Mouse (Mus musculus) embryonic facial prominence, embryonic 11.5 days (tissue): Measurements from ENCODE around the gene Ott. TPM values are rescaled to one million over a fixed set of nuclear protein-coding genes. Genes with fewer than 3 reads are reported as not detected.
"Not testable (repeated sequence)": the region's sequence is repeated elsewhere in the genome, so short reads cannot be mapped to it uniquely, and the experiment has no call there.

ENCODE experiments used
- ATAC-seq: fragments of 200-750 bp; cut with Nextera tagmentation; replicated peaks from 2 replicates; pipeline ENCODE4 v1.8.0; 2017; ENCODE audit warnings: low read depth; ENCODE audit not compliant: insufficient number of reproducible peaks, low FRiP score, low TSS enrichment
- DNase-seq: peaks from one replicate; pipeline ENCODE4 v3.0.0-alpha.2; 2015; ENCODE audit warnings: low spot score
- H3K27ac ChIP-seq: fragments of 300-500 bp; sonication (generic); replicated peaks from 2 replicates; pipeline ENCODE4 v1.5.1; 2014; ENCODE audit warnings: mild to moderate bottlenecking, low read depth, low read length, control low read depth
- H3K27me3 ChIP-seq: fragments of 300-500 bp; sonication (generic); 2 replicates; pipeline ENCODE4 v1.6.1; 2014; ENCODE audit warnings: mild to moderate bottlenecking, low read length, moderate library complexity, mixed read lengths; ENCODE audit not compliant: control insufficient read depth, insufficient read depth
- H3K36me3 ChIP-seq: fragments of 300-500 bp; sonication (generic); replicated peaks from 2 replicates; pipeline ENCODE4 v1.6.1; 2014; ENCODE audit warnings: low read depth, mild to moderate bottlenecking, low read length, moderate library complexity, mixed read lengths; ENCODE audit not compliant: control insufficient read depth, insufficient read depth
- H3K4me1 ChIP-seq: fragments of 300-500 bp; sonication (generic); 2 replicates; pipeline ENCODE4 v1.6.1; 2014; ENCODE audit warnings: low read length, mixed read lengths; ENCODE audit not compliant: control insufficient read depth, insufficient read depth
- H3K4me2 ChIP-seq: fragments of 300-500 bp; sonication (generic); 2 replicates; pipeline ENCODE4 v1.6.1; 2014; ENCODE audit warnings: low read depth, mild to moderate bottlenecking, control low read depth, low read length, moderate library complexity
- H3K4me3 ChIP-seq: fragments of 300-500 bp; sonication (generic); 2 replicates; pipeline ENCODE4 v1.5.1; 2014; ENCODE audit warnings: low read depth, low read length, control low read depth
- H3K9ac ChIP-seq: fragments of 300-500 bp; sonication (generic); replicated peaks from 2 replicates; pipeline ENCODE4 v1.6.1; 2014; ENCODE audit warnings: mild to moderate bottlenecking, control low read depth, low read length
- H3K9me3 ChIP-seq: fragments of 300-500 bp; sonication (generic); replicated peaks from 2 replicates; pipeline ENCODE4 v1.6.1; 2016; ENCODE audit warnings: mild to moderate bottlenecking, low read length, inconsistent platforms, mixed read lengths; ENCODE audit not compliant: control insufficient read depth
- WGBS: fragments of 180-500 bp; shearing (Covaris S2); extraction: QIAGEN DNeasy Blood & Tissue Kit; methylation state at CpG from one replicate; pipeline ENCODE4 v1.1.7; 2014; 5-methylcytosine and 5-hydroxymethylcytosine counted together
- polyA plus RNA-seq: library from polyadenylated mRNA; unstranded; fragments of >200 nt; fragmentation: Nextera tagmentation; extraction: Ambion mirVana; gene quantifications from 2 replicates; pipeline ENCODE4 v1.2.1, GENCODE M21; 2014

The Ott gene
- not detected in 2 replicates for polyA plus RNA-seq

- H3K9ac ChIP-seq, ATAC-seq, H3K27ac ChIP-seq, H3K36me3 ChIP-seq, H3K4me3 ChIP-seq, DNase-seq, H3K4me2 ChIP-seq, H3K4me1 ChIP-seq, H3K27me3 ChIP-seq, H3K9me3 ChIP-seq: not testable (repeated sequence)
- no CpG with 5 or more reads among the region's 5 CpGs for WGBS
Measured at GRCm38 (mm10) chrX:149073982-149074381, at the start of gene Ott. TSS of gene Ott (plus strand) at chrX:149074282.

Other genes starting within 250 kb of the Ott start
- gene Luzp4, start 216.6 kb upstream of the Ott start, polyA plus RNA-seq = not detected in 2 replicates
- not detected in 2 replicates for gene Gm15093, start 198.1 kb downstream of the Ott start, polyA plus RNA-seq